Mouse (Mus musculus): ENCODE results near the gene Adgrl3. TPM values are rescaled to one million over a fixed set of nuclear protein-coding genes. Genes with fewer than 3 reads are reported as not detected.
"Not testable (repeated sequence)": the region's sequence is repeated elsewhere in the genome, so short reads cannot be mapped to it uniquely, and the experiment has no call there.

Gene Adgrl3
- polyA plus RNA-seq, 1 experiment, result 15.8 TPM

DNA sequence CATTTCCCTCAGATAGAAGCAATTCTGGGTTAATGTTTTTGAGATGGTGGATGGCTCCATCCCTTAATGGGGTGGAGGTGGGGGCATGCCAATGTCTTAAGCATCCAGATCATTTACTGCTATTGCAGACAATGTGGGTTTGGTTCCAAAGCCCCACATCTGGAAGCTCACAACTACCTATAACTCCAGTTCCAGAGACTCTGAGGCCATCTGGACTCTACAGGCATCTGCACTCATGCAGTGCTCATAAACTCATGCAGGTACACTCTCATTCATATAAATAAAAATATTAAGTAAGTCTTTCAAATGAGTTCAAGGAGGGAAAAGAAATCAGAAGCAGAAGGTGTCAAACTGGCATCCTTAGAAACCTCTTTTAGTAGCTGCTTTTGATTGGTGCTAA is 530.3 kb downstream of the Adgrl3 start:
- TF ChIP-seq TCF12 (IDR thresholded peaks at IDR 0.05; ENCODE audit: insufficient read depth, poor library complexity, severe bottlenecking) (no peak), MAX (IDR thresholded peaks at IDR 0.05; ENCODE audit: low read depth) (no peak), REST (IDR thresholded peaks at IDR 0.05; ENCODE audit: insufficient read depth, insufficient read length) (no peak), MYOD1 (IDR thresholded peaks at IDR 0.05; ENCODE audit: control insufficient read depth in 1 of 3, insufficient read length in 2 of 3, low read depth in 2 of 3) (no peak), SRF (IDR thresholded peaks at IDR 0.05; ENCODE audit: control insufficient read depth, insufficient read length, low read depth) (no peak), CEBPB (IDR thresholded peaks at IDR 0.05; ENCODE audit: insufficient read depth, poor library complexity, severe bottlenecking) (no peak), MYOG (IDR thresholded peaks at IDR 0.05; ENCODE audit: control insufficient read depth in 1 of 3, insufficient read depth in 1 of 3, insufficient read length in 2 of 3, low read depth in 2 of 3) (no peak), USF1 (IDR thresholded peaks at IDR 0.05; ENCODE audit: low read depth) (no peak), POLR2A (IDR thresholded peaks at IDR 0.05; ENCODE audit: insufficient read length, low read depth) (no peak), TCF3 (IDR thresholded peaks at IDR 0.05; ENCODE audit: insufficient read length, low read depth) (no peak), POLR2AphosphoS2 (IDR thresholded peaks at IDR 0.05; ENCODE audit: insufficient read length, low read depth) (no peak), E2F4 (IDR thresholded peaks at IDR 0.05; ENCODE audit: insufficient read depth) (no peak)
- H3K36me3 ChIP-seq (ENCODE audit: control insufficient read depth, insufficient read depth), result no peaks in the 10 kb centered on the region
- no peak overlapping the region for H3K4me3 ChIP-seq
- H3ac ChIP-seq (ENCODE audit: control insufficient read depth, insufficient read length), result no peak overlapping the region
- no peaks in the 10 kb centered on the region for H3K79me2 ChIP-seq (ENCODE audit: control insufficient read depth, insufficient read depth)
- H3K4me2 ChIP-seq (ENCODE audit: low read depth), result no peak overlapping the region
- no peaks in the 10 kb centered on the region for H3K27me3 ChIP-seq (ENCODE audit: control insufficient read depth, insufficient read depth, insufficient read length)

DNA sequence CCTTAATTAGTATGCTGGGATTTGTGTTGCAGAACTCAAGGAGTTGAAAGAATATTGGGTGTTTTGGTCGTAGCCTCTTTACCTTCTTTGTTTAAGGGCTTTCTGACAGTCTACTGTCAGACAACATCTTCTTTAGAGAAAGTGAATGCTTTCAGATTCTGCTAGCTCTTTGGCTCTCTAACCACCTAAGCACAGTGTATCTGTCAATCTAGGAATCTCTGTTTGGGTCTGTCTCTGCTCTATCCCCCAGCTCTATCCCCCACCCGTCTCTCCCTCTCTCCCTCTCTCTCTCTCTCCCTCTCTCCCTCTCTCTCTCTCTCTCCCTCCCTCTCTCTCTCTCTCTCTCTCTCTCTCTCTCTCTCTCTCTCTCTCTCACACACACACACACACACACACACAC is 535.2 kb downstream of the Adgrl3 start:
- H3K4me3 ChIP-seq; H3K4me2 ChIP-seq (ENCODE audit: low read depth); H3K36me3 ChIP-seq (ENCODE audit: control insufficient read depth, insufficient read depth); H3ac ChIP-seq (ENCODE audit: control insufficient read depth, insufficient read length); H3K27me3 ChIP-seq (ENCODE audit: control insufficient read depth, insufficient read depth, insufficient read length); H3K79me2 ChIP-seq (ENCODE audit: control insufficient read depth, insufficient read depth): not testable (repeated sequence)

DNA sequence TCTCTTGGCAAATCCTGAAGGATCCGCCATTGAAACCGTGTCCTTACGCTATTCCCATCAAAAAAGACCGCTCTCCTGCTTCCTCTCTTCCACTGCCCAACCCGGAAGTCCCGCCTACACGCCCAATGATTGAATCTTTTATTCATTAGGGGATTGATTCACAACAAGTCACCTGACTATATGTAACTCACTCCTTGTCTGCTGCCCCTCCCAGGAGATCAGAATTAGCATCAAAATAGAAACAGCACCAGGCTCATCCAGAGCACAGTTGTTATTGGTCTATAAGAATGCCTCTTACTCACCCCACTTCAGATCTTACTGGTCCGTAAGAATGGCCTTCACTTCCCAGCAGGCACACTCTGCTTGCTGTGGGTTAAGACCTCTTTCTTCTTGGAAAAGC is 536.1 kb downstream of the Adgrl3 start:
- Histone ChIP-seq H3K4me3 (no peak overlapping the region), H3K36me3 (ENCODE audit: control insufficient read depth, insufficient read depth) (no peaks in the 10 kb centered on the region), H3K27me3 (ENCODE audit: control insufficient read depth, insufficient read depth, insufficient read length) (no peaks in the 10 kb centered on the region), H3ac (ENCODE audit: control insufficient read depth, insufficient read length) (no peak overlapping the region), H3K79me2 (ENCODE audit: control insufficient read depth, insufficient read depth) (no peaks in the 10 kb centered on the region), H3K4me2 (ENCODE audit: low read depth) (no peak overlapping the region)
- TF ChIP-seq USF1 (IDR thresholded peaks at IDR 0.05; ENCODE audit: low read depth) (no peak), TCF3 (IDR thresholded peaks at IDR 0.05; ENCODE audit: insufficient read length, low read depth) (no peak), CEBPB (IDR thresholded peaks at IDR 0.05; ENCODE audit: insufficient read depth, poor library complexity, severe bottlenecking) (no peak), MYOG (IDR thresholded peaks at IDR 0.05; ENCODE audit: control insufficient read depth in 1 of 3, insufficient read depth in 1 of 3, insufficient read length in 2 of 3, low read depth in 2 of 3) (no peak), POLR2A (IDR thresholded peaks at IDR 0.05; ENCODE audit: insufficient read length, low read depth) (no peak), MAX (IDR thresholded peaks at IDR 0.05; ENCODE audit: low read depth) (no peak), MYOD1 (IDR thresholded peaks at IDR 0.05; ENCODE audit: control insufficient read depth in 1 of 3, insufficient read length in 2 of 3, low read depth in 2 of 3) (no peak), TCF12 (IDR thresholded peaks at IDR 0.05; ENCODE audit: insufficient read depth, poor library complexity, severe bottlenecking) (no peak), E2F4 (IDR thresholded peaks at IDR 0.05; ENCODE audit: insufficient read depth) (no peak), SRF (IDR thresholded peaks at IDR 0.05; ENCODE audit: control insufficient read depth, insufficient read length, low read depth) (no peak), REST (IDR thresholded peaks at IDR 0.05; ENCODE audit: insufficient read depth, insufficient read length) (no peak), POLR2AphosphoS2 (IDR thresholded peaks at IDR 0.05; ENCODE audit: insufficient read length, low read depth) (no peak)

DNA sequence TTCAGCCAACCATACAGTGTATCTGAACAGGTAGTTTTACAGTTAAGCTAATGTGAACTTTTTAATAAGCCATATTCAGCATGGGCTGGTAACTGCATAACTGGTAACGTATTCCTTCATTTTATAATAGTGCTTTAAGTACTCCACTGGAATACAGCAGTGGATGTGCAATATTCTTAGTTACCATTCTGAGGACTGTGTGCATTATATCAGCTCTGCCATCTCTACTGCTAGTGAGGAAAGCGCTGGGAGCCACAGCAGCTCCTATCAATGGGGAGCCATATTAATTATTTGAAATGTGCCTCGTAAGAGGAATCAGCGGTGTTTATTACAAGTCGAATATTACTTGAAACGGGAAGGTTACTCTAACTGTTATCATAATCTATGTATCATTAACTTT is 539.0 kb downstream of the Adgrl3 start:
- Histone ChIP-seq H3K27me3 (ENCODE audit: control insufficient read depth, insufficient read depth, insufficient read length) (no peaks in the 10 kb centered on the region), H3K79me2 (ENCODE audit: control insufficient read depth, insufficient read depth) (no peaks in the 10 kb centered on the region), H3K4me2 (ENCODE audit: low read depth) (no peak overlapping the region), H3K4me3 (no peak overlapping the region), H3ac (ENCODE audit: control insufficient read depth, insufficient read length) (no peak overlapping the region), H3K36me3 (ENCODE audit: control insufficient read depth, insufficient read depth) (no peaks in the 10 kb centered on the region)
- TF ChIP-seq SRF (IDR thresholded peaks at IDR 0.05; ENCODE audit: control insufficient read depth, insufficient read length, low read depth), result no peak
- TF ChIP-seq MYOD1 (IDR thresholded peaks at IDR 0.05; ENCODE audit: control insufficient read depth in 1 of 3, insufficient read length in 2 of 3, low read depth in 2 of 3), result no peak
- no peak for TF ChIP-seq TCF12 (IDR thresholded peaks at IDR 0.05; ENCODE audit: insufficient read depth, poor library complexity, severe bottlenecking)
- no peak for TF ChIP-seq E2F4 (IDR thresholded peaks at IDR 0.05; ENCODE audit: insufficient read depth)
- no peak for TF ChIP-seq CEBPB (IDR thresholded peaks at IDR 0.05; ENCODE audit: insufficient read depth, poor library complexity, severe bottlenecking)
- no peak for TF ChIP-seq TCF3 (IDR thresholded peaks at IDR 0.05; ENCODE audit: insufficient read length, low read depth)
- no peak for TF ChIP-seq POLR2AphosphoS2 (IDR thresholded peaks at IDR 0.05; ENCODE audit: insufficient read length, low read depth)
- no peak for TF ChIP-seq POLR2A (IDR thresholded peaks at IDR 0.05; ENCODE audit: insufficient read length, low read depth)
- no peak for TF ChIP-seq REST (IDR thresholded peaks at IDR 0.05; ENCODE audit: insufficient read depth, insufficient read length)
- no peak for TF ChIP-seq MYOG (IDR thresholded peaks at IDR 0.05; ENCODE audit: control insufficient read depth in 1 of 3, insufficient read depth in 1 of 3, insufficient read length in 2 of 3, low read depth in 2 of 3)
- TF ChIP-seq USF1 (IDR thresholded peaks at IDR 0.05; ENCODE audit: low read depth), result no peak
- no peak for TF ChIP-seq MAX (IDR thresholded peaks at IDR 0.05; ENCODE audit: low read depth)

DNA sequence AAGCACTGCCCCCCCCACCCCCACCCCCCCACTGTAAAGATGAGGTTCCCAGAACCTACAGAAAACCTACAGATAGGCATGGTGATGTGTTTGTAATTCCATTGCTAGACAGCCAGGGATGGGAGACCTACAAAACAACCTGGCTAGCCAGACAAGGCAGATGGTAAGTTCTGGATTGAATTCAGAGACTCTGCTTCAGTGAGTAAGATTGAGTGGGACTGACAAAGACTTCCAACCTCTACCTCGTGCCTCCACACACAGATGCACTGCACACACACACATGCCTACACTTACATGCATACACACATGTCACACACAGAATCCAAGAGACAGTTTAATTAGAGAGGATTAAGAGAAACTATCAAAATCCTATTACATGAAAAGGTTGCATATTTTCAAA is 544.4 kb downstream of the Adgrl3 start:
- H3K36me3 ChIP-seq (ENCODE audit: control insufficient read depth, insufficient read depth), result no peaks in the 10 kb centered on the region
- no peaks in the 10 kb centered on the region for H3K27me3 ChIP-seq (ENCODE audit: control insufficient read depth, insufficient read depth, insufficient read length)
- H3ac ChIP-seq (ENCODE audit: control insufficient read depth, insufficient read length), result no peak overlapping the region
- no peak overlapping the region for H3K4me2 ChIP-seq (ENCODE audit: low read depth)
- H3K79me2 ChIP-seq (ENCODE audit: control insufficient read depth, insufficient read depth), result no peaks in the 10 kb centered on the region
- TF ChIP-seq POLR2AphosphoS2 (IDR thresholded peaks at IDR 0.05; ENCODE audit: insufficient read length, low read depth) (no peak), MYOG (IDR thresholded peaks at IDR 0.05; ENCODE audit: control insufficient read depth in 1 of 3, insufficient read depth in 1 of 3, insufficient read length in 2 of 3, low read depth in 2 of 3) (no peak), TCF12 (IDR thresholded peaks at IDR 0.05; ENCODE audit: insufficient read depth, poor library complexity, severe bottlenecking) (no peak), SRF (IDR thresholded peaks at IDR 0.05; ENCODE audit: control insufficient read depth, insufficient read length, low read depth) (no peak), TCF3 (IDR thresholded peaks at IDR 0.05; ENCODE audit: insufficient read length, low read depth) (no peak), REST (IDR thresholded peaks at IDR 0.05; ENCODE audit: insufficient read depth, insufficient read length) (no peak), POLR2A (IDR thresholded peaks at IDR 0.05; ENCODE audit: insufficient read length, low read depth) (no peak), CEBPB (IDR thresholded peaks at IDR 0.05; ENCODE audit: insufficient read depth, poor library complexity, severe bottlenecking) (no peak)
- H3K4me3 ChIP-seq, result no peak overlapping the region
